Mouse (Mus musculus) ES-E14 (cell line): ENCODE measurements at regions not wholly inside any gene's neighbourhood (a gene's known extent, or its start where the extent isn't known, plus 50 kb on each side); places are given as distances from the start of the nearest gene placed in this dataset.

Experiments used
- CHD2 ChIP-seq: IDR thresholded peaks from 2 replicates; pipeline ENCODE4 v1.6.1; 2014; ENCODE audit warnings: mild to moderate bottlenecking, low read depth, low read length, inconsistent platforms
- HCFC1 ChIP-seq: IDR thresholded peaks from 2 replicates; pipeline ENCODE4 v1.6.1; 2012; ENCODE audit warnings: low read length, inconsistent platforms, borderline replicate concordance; ENCODE audit not compliant: insufficient read depth
- MAFK ChIP-seq: IDR thresholded peaks from 2 replicates; pipeline ENCODE4 v1.6.1; 2014; ENCODE audit warnings: mild to moderate bottlenecking, low read depth, low read length, inconsistent platforms; ENCODE audit not compliant: insufficient read depth
- ZNF384 ChIP-seq: IDR thresholded peaks from 2 replicates; pipeline ENCODE4 v1.6.1; 2012; ENCODE audit warnings: low read depth, low read length, inconsistent platforms

GRCm38 (mm10) chr14:48761002-48761648, 87.5 kb upstream of the Otx2 start:
- no peak for TF ChIP-seq MAFK
- TF ChIP-seq HCFC1, result no peak
- TF ChIP-seq CHD2, result no peak
- no peak for TF ChIP-seq ZNF384
